Mouse (Mus musculus) layer of hippocampus, adult 2 months (tissue): ENCODE results near the gene Olfr1417. TPM values are rescaled to one million over a fixed set of nuclear protein-coding genes. Genes with fewer than 3 reads are reported as not detected.
A peak's percentile ranks its signal among the peaks of the same experiment; 100 is the strongest.

ENCODE experiments used
- DNase-seq, 2 experiments: peaks; one replicate each; pipeline ENCODE4 v3.0.0; 2022; ENCODE audit warnings: low spot score in 2 of 2
- H3K27ac ChIP-seq: fragments of 200-600 bp; 2 replicates; pipeline ENCODE4 v1.8.1; 2022
- H3K4me3 ChIP-seq: fragments of 200-600 bp; 2 replicates; pipeline ENCODE4 v1.8.1; 2022; ENCODE audit warnings: mild to moderate bottlenecking
- CTCF ChIP-seq: fragments of 200-600 bp; conservative IDR thresholded peaks from 2 replicates; pipeline ENCODE4 v1.8.1; 2022; ENCODE audit warnings: antibody characterized with exemption, mild to moderate bottlenecking, moderate library complexity
- total RNA-seq, 2 experiments: library from RNA; stranded (reverse); gene quantifications; 2 replicates each; pipeline ENCODE4 v1.2.3; 2021

Gene Olfr1417
- total RNA-seq, 2 experiments from 2014 or later = not detected

DNA sequence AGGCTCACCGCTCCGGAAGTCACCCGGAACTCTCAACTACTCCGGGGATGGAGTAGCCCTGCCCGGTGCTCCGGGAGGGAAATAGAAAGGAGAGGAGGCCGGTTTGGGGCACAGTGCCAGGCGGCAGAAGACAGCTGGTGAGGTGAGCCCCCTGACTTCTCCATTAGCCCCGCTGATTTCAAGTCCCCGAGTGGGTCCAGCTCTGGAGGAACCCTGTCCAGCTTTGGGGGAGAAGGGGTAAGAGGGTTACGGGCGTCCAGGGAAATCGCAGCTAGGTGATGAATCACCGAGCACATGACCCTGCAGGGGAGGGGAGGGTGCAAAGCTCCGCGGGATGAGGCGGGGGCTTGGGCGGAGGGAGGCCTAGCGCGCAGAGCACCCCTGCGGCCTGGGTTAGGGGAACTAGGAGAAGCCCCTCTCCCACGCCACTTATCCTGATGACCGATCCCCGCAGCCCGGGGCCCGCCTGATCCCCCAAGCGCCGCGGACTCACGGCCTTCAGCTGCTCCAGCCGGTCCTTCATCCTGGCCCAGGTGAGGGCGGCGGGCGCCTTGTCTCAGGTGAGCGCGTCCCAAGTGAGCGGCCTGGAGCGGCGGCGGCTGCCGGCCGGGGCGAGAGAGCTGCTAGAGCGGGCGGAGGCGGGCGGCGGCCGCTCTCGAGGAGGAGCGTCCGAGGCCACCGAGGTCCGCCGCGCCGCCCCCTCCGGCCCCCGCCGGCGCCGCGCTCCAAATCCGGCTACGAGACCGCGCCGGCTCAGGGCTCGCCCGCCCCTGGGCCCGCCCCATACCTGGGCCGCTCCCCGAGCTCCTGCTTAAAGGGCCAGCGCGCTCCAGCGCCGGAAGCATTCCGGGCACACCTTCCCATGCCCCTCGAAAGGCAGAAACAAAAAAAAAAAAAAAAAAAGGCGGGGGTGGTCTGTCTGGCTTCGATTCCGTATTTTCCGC is 20.5 kb downstream of the Olfr1417 start:
- no peak for TF ChIP-seq CTCF
- peak overlapping the region; percentile 94 for H3K27ac ChIP-seq
- H3K4me3 ChIP-seq = peak overlapping the region; percentile 84
- peak; percentile 23 to 43 for DNase-seq

DNA sequence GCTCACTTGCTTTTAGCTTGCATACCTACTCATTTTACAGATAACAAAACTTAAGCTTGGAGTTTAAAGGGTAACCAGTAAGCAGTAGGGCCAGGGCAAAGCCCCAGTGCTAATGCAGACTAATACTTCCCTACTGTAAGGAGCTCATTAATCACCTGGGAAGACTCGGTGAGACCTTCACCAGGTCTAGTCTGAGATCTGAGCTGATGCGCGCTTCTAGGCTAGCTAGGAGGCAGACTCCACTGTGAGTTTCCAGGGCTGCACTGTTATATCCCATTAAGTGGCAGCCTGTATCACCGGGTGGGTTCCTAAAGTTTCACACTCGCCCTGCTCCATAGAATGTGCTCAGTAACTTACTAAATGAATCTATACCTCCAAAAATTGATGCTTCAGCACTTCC is 21.4 kb downstream of the Olfr1417 start:
- Histone ChIP-seq H3K27ac (peak overlapping the region; percentile 94; the same call in 1 of the 2 replicates), H3K4me3 (peak overlapping the region; percentile 84)
- DNase-seq = no peak
- no peak for TF ChIP-seq CTCF

DNA sequence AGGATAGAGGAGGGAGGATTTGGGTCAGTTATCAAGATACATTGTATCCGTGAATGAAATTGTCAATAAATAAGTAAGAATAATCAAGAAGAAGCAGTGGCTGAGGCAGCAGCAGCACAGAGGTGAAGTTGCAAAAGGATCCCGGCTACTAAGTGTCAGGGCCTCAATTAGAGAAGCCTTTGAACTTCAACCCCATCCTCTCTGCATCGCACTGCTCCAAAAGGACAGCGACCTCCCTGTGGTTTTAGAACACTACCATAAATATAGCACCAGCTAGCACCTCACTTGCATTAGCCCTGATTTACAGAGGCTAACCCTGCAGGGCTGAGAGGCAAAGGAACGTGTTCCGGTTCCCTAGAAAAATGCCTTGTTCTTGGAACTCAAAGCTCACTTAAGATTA is 22.3 kb downstream of the Olfr1417 start:
- no peak for TF ChIP-seq CTCF
- no peak overlapping the region for H3K4me3 ChIP-seq
- DNase-seq = no peak
- H3K27ac ChIP-seq = no peak overlapping the region

DNA sequence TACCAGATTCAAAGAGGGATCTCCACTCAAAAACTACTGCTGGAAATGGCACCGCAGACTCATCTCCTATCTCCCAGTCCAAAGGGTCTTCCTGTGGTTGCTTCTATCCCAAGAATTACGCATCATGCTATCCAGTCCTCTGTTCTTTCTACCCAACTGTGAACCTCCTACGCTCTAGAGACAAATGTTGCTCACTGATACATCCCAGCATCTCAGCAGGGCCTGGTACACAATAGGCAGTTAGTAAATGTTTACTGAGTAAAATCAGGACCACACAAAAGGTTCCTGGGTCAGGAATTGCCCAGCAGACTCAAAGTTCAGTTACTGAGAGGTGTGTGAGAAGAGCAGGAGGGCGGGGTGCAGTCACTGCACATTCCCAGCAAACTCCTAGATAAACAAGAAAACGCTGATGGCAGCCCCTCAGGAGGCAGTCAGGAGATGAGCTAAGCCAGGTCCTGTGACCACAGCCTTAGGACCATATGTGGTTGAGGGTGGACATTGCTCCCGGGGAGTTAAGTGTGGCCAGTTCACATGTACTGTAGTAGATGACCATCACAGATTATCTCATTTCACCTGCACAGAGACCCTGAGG is 24.2 kb downstream of the Olfr1417 start:
- H3K27ac ChIP-seq = peak overlapping the region; percentile 75
- no peak for TF ChIP-seq CTCF
- H3K4me3 ChIP-seq = no peak overlapping the region
- DNase-seq = peak; percentile 11 to 28

DNA sequence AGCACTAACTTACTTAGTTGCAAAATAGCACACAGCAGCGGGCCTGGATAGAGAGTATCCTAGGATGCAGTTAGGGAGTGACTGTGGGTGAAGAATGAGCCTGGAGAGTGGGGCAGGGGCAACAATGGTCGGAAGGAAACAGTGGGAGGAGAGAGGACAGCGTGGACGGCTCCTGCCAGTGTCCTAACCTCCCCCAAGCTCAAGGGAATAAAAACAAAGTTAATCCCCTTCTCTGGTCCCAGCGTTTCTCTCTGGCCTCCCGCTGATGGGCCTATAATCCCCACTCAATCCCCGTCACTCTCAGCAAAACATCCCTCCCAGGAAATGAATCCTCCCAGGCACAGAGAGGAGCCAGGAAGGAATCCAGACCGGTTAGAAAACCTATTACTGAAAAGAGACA is 25.4 kb downstream of the Olfr1417 start:
- Histone ChIP-seq H3K27ac (peak overlapping the region; percentile 75), H3K4me3 (no peak overlapping the region)
- no peak for TF ChIP-seq CTCF
- DNase-seq = no peak

DNA sequence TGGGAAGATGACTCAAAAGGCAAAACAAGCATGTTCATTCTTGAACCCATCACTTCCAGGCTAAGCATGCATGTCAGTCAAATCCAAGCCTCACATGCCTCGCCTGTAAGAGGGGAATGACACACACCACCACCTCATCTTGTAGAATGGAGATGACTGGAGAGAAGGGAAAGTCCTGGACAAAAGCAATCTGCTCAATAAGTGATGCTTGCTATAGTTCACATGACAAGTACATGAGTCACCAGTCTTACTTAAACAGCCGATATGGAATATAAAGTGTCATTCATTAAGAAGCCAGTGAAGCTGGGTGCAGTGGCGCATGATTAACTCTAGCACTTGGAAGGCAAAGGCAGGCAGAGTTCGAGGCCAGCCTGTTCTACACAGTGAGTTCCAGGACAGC is 25.9 kb downstream of the Olfr1417 start:
- peak overlapping the region; percentile 75; the same call in 1 of the 2 replicates for H3K27ac ChIP-seq
- H3K4me3 ChIP-seq = no peak overlapping the region
- no peak for TF ChIP-seq CTCF
- DNase-seq = peak in 1 of 2 experiments; percentile 13

DNA sequence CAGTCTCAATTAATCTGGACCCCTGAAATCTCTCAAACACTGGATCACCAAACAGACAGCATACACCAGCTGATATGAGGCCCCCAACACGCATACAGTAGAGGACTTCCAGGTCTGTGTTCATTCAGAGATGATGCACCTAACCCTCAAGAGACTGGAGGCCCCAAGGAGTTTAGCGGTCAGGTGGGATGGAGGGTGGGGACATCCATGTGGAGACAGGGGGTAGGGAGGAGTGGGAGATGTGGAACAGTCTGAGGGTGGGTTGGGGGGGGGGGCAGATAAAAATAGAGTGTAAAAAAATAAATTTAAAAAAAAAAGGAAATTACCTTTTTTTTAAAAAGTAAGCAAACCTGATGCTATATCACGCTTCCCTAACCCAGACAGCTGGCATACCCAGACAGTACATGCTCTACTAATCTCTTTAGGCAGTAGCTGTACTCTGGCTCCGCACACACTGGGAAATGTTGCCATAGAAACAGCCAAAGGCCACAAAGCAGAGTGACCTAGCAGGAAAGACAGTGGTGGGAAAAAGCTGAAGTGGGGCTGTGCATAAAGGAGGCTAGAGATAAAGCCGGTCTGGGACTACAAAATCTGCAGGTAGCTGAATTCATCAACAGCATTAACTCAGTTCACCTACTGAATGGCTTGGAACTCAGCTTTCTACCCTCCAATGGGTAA is 27.2 kb downstream of the Olfr1417 start:
- TF ChIP-seq CTCF = no peak
- no peak for DNase-seq
- Histone ChIP-seq H3K4me3 (no peak overlapping the region), H3K27ac (peak overlapping the region; percentile 65; the same call in 1 of the 2 replicates)

DNA sequence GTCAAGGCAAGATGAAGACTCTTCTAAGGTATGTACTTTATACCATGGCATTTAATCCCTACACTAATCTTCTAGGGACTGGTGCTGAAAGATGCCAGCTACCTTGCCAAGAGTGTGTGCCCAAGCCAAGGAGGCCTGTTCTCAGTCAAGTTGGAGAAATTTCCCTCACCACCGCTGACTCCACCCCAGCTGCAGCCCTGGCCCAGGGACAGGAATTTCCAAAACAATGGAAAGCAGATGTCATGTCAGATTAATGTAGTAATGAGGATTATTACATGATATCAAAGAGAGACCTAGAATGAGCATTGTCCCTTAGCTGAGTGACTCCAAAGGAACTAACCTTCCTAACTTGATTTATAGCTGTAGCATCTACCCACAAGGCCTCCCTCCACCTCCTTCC is 28.2 kb downstream of the Olfr1417 start:
- H3K4me3 ChIP-seq = no peak overlapping the region
- no peak for TF ChIP-seq CTCF
- no peak for DNase-seq
- H3K27ac ChIP-seq = peak overlapping the region; percentile 55

DNA sequence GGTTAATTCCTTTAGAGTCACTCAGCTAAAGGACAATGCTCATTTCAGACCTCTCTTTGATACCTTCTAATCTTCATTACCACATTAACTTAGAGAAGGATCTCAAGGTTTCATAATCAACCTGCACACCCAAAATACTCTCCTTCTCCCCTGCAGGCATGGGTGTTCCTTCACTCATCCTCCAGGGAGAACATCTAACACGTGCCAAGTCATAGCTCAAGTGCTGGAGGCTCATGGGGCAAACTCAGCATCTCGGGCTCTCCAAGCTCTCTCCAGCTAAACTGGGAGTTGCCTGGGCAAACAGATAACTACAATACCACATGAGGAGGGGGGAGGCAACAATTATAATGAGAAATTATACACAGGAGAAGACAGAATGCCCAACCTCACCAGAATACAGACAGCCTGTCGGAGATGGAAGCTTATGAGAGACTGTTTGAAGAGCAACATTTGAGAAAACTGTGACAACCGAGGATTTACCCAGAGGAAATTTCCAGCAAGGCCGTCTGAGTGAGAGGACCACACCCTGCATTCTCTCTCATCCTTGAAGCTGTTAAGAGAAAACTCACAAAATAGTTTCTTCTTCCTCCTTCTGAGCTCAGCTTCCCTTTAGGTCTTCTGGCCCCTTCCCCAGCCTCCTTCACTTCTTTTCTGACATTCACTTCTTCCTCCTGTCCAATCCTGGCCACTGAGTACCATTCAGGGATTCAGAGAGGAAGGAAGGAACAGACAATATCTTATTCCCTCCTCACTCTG is 28.8 kb downstream of the Olfr1417 start:
- H3K4me3 ChIP-seq = no peak overlapping the region
- peak overlapping the region; percentile 55 for H3K27ac ChIP-seq
- DNase-seq = no peak
- no peak for TF ChIP-seq CTCF

DNA sequence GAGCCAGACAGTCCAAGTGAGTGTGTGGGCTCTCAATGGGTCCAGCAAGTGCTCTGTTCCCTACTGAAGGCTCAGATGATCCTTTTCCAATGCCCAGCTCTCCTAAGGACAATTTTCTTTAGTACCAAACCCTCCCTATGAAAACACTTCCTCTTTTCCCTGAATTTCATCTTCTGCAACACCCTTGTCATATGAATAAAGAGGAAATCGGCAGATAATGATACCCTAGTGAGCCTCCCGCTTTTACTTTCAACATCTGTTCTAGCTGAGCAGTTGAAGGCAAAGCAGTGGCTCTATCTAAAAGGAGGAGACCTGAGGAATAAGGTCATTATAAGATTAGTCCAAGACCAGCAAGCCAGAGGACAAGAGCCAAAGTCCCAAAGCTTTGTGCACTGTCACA is 30.6 kb downstream of the Olfr1417 start:
- no peak for DNase-seq
- H3K4me3 ChIP-seq = no peak overlapping the region
- no peak for TF ChIP-seq CTCF
- H3K27ac ChIP-seq = no peak overlapping the region

DNA sequence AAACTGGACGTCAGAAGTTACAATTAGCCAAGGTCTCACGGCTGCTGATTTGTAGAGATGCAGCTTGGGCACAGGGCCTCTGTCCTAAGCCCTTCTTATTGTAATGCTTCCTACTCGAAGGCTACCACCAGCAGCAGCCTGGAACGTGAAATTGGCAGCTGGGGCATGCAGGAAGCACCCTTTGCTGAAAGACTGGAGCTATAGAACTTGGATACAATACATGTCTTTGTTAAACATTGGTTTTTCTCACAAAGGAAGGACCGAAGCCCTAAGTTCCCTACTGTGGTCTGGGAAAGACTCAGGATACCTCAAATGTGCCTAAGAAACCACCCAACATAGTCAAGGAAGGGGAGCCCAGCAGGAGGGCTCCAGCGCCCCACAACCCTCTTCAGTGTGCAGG is 31.2 kb downstream of the Olfr1417 start:
- no peak for DNase-seq
- Histone ChIP-seq H3K4me3 (no peak overlapping the region), H3K27ac (no peak overlapping the region)
- TF ChIP-seq CTCF = no peak

DNA sequence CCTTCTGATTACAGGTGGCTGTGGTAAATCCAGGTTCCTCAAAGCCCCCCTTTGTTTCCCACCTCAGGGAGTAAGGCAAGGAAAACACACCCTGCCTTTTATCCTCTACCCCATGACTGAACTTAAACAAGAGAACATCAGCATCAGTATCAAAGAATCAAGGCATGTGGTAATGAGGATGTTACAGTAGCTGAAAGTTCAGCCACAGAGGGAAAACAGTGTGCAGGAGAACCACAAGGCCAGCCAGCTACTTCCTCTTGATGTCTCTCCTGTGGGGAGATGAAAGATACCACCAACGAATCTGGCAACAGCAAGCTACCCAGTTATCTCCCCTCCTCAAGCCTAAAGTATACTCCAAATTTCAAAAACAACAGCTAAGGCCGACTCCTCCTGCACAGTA is 31.8 kb downstream of the Olfr1417 start:
- TF ChIP-seq CTCF = no peak
- no peak overlapping the region for H3K4me3 ChIP-seq
- DNase-seq = no peak

More for the DNA sequence above, 31.8 kb downstream of the Olfr1417 start:
- H3K27ac ChIP-seq = no peak overlapping the region
